Mouse (Mus musculus): ENCODE measurements around the gene Otud4. TPM values are rescaled to one million over a fixed set of nuclear protein-coding genes. Genes with fewer than 3 reads are reported as not detected.

Gene Otud4
- polyA plus RNA-seq, 1 experiment from 2014 or later: 20.6 TPM

- H3K27me3 ChIP-seq (ENCODE audit: control insufficient read depth, insufficient read depth, low read length): no peaks in the 10 kb centered on the region
- no peaks in the 10 kb centered on the region for H3K9me3 ChIP-seq (ENCODE audit: control insufficient read depth, low read length)
- no peak overlapping the region for H3K4me2 ChIP-seq (ENCODE audit: low read depth, severe bottlenecking)
- H3K4me3 ChIP-seq (ENCODE audit: low read depth, low read length): no peak overlapping the region
- ATAC-seq (ENCODE audit: insufficient number of reproducible peaks, low FRiP score, low TSS enrichment, low read depth): no peak
- no peak overlapping the region for H3K27ac ChIP-seq (replicated peaks; ENCODE audit: low read depth, low read length)
- H3K9ac ChIP-seq (ENCODE audit: low read length): no peak overlapping the region
- no peak for DNase-seq (ENCODE audit: low spot score)
- no peaks in the 10 kb centered on the region for H3K4me1 ChIP-seq (ENCODE audit: control insufficient read depth, insufficient read depth, low read length)
- H3K36me3 ChIP-seq (ENCODE audit: control insufficient read depth, insufficient read depth, low read length): no peaks in the 10 kb centered on the region
- 89% methylated on average over 5 of the region's 5 CpGs for WGBS
These were observed 13.2 kb upstream of the Otud4 start for GRCm38 (mm10) chr8:79626213-79626612.

- 93% methylated on average over 1 of the region's 1 CpGs for WGBS
- Histone ChIP-seq H3K4me1 (ENCODE audit: control insufficient read depth, insufficient read depth, low read length) (no peaks in the 10 kb centered on the region), H3K36me3 (ENCODE audit: control insufficient read depth, insufficient read depth, low read length) (no peaks in the 10 kb centered on the region), H3K9me3 (ENCODE audit: control insufficient read depth, low read length) (no peaks in the 10 kb centered on the region), H3K4me2 (ENCODE audit: low read depth, severe bottlenecking) (no peak overlapping the region), H3K4me3 (ENCODE audit: low read depth, low read length) (no peak overlapping the region), H3K27ac (replicated peaks; ENCODE audit: low read depth, low read length) (no peak overlapping the region), H3K9ac (ENCODE audit: low read length) (no peak overlapping the region), H3K27me3 (ENCODE audit: control insufficient read depth, insufficient read depth, low read length) (no peaks in the 10 kb centered on the region)
- ATAC-seq (ENCODE audit: insufficient number of reproducible peaks, low FRiP score, low TSS enrichment, low read depth) (no peak), DNase-seq (ENCODE audit: low spot score) (no peak)
These were observed 3.9 kb upstream of the Otud4 start for GRCm38 (mm10) chr8:79635491-79635890.

GRCm38 (mm10) chr8:79636151-79636550, 3.3 kb upstream of the Otud4 start:
- H3K36me3 ChIP-seq (ENCODE audit: control insufficient read depth, insufficient read depth, low read length): no peaks in the 10 kb centered on the region
- H3K4me1 ChIP-seq (ENCODE audit: control insufficient read depth, insufficient read depth, low read length): peaks cover 2% of the 10 kb centered on the region; the same call in 1 of the 2 replicates
- no peaks in the 10 kb centered on the region for H3K27me3 ChIP-seq (ENCODE audit: control insufficient read depth, insufficient read depth, low read length)
- H3K4me3 ChIP-seq (ENCODE audit: low read depth, low read length): no peak overlapping the region
- no peak overlapping the region for H3K27ac ChIP-seq (replicated peaks; ENCODE audit: low read depth, low read length)
- no peaks in the 10 kb centered on the region for H3K9me3 ChIP-seq (ENCODE audit: control insufficient read depth, low read length)
- 72% methylated on average over 1 of the region's 1 CpGs for whole genome bisulfite sequencing
- no peak overlapping the region for H3K9ac ChIP-seq (ENCODE audit: low read length)
- no peak for ATAC-seq (ENCODE audit: insufficient number of reproducible peaks, low FRiP score, low TSS enrichment, low read depth)
- no peak for DNase-seq (ENCODE audit: low spot score)
- no peak overlapping the region for H3K4me2 ChIP-seq (ENCODE audit: low read depth, severe bottlenecking)

DNA sequence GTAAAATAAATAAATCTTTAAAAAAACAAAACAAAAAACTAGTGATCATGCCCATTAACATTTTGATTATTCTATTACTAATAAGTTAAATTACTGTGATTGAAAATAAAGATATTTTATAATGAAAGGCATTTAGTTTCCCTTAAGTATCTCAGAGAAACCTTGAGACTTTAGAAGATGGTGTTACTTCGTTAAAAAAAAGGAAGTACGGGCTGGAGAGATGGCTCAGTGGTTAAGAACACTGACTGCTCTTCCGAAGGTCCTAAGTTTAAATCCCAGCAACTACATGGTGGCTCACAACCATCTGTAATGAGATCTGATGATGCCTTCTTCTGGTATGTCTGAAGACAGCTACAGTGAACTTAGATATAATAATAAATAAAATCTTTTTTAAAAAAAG, 2.2 kb upstream of the Otud4 start:
- Histone ChIP-seq H3K9me3 (ENCODE audit: control insufficient read depth, low read length) (no peaks in the 10 kb centered on the region), H3K4me2 (ENCODE audit: low read depth, severe bottlenecking) (no peak overlapping the region), H3K27me3 (ENCODE audit: control insufficient read depth, insufficient read depth, low read length) (no peaks in the 10 kb centered on the region), H3K9ac (ENCODE audit: low read length) (no peak overlapping the region), H3K36me3 (ENCODE audit: control insufficient read depth, insufficient read depth, low read length) (no peaks in the 10 kb centered on the region), H3K4me1 (ENCODE audit: control insufficient read depth, insufficient read depth, low read length) (peaks cover 8% of the 10 kb centered on the region; the same call in 1 of the 2 replicates), H3K27ac (replicated peaks; ENCODE audit: low read depth, low read length) (no peak overlapping the region), H3K4me3 (ENCODE audit: low read depth, low read length) (no peak overlapping the region)
- 77% methylated on average over 3 of the region's 3 CpGs for WGBS
- ATAC-seq (ENCODE audit: insufficient number of reproducible peaks, low FRiP score, low TSS enrichment, low read depth) (no peak), DNase-seq (ENCODE audit: low spot score) (no peak)

DNA sequence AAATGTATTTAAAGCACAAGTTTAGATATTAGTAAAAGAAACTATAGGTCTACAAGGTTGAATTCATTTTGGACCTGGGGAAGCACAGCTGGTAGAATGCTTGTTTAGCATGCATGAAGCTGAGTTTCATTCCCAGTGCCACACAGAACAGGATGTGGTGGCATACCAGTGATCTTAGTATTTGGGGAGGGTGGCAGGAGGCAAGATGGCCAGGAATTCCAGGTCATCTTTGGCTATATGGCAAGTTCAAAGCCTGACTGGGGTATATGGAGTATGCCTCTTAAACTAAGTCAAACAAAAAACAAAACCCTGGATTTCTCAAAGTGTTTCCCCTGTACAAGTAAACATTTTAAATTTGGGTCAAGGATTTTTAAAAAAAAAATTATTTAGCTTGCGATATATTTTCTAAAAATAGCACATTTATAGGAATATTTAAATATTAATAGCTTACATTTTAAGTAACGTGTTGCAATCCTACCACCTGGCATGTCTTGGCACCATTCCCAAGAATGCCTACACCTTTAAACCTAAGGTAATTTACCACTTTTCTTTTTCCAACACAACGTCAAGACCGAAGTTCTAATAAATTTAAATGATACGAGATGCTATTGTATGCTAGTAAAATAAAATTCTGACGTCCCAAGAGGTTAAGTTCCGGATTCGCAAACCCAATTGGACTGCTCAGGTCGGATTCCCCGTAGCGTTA, 1.3 kb upstream of the Otud4 start:
- H3K36me3 ChIP-seq (ENCODE audit: control insufficient read depth, insufficient read depth, low read length): no peaks in the 10 kb centered on the region
- no peak overlapping the region for H3K9ac ChIP-seq (ENCODE audit: low read length)
- DNase-seq (ENCODE audit: low spot score) (no peak), ATAC-seq (ENCODE audit: insufficient number of reproducible peaks, low FRiP score, low TSS enrichment, low read depth) (no peak)
- WGBS: 10% methylated on average over 11 of the region's 11 CpGs
- no peaks in the 10 kb centered on the region for H3K27me3 ChIP-seq (ENCODE audit: control insufficient read depth, insufficient read depth, low read length)
- peak overlapping the region; percentile 58 for H3K4me2 ChIP-seq (ENCODE audit: low read depth, severe bottlenecking)
- peak overlapping the region; percentile 94 for H3K4me3 ChIP-seq (ENCODE audit: low read depth, low read length)
- peaks cover 12% of the 10 kb centered on the region; the same call in 1 of the 2 replicates for H3K4me1 ChIP-seq (ENCODE audit: control insufficient read depth, insufficient read depth, low read length)
- H3K27ac ChIP-seq (replicated peaks; ENCODE audit: low read depth, low read length): no peak overlapping the region
- no peaks in the 10 kb centered on the region for H3K9me3 ChIP-seq (ENCODE audit: control insufficient read depth, low read length)

GRCm38 (mm10) chr8:79638707-79639549, 490 bp upstream of the Otud4 start:
- Histone ChIP-seq H3K4me1 (ENCODE audit: control insufficient read depth, insufficient read depth, low read length) (peaks cover 12% of the 10 kb centered on the region; the same call in 1 of the 2 replicates), H3K27me3 (ENCODE audit: control insufficient read depth, insufficient read depth, low read length) (no peaks in the 10 kb centered on the region), H3K36me3 (ENCODE audit: control insufficient read depth, insufficient read depth, low read length) (0 out of 2 replicates have a peak, but pooled peaks cover 2% of the 10 kb centered on the region), H3K27ac (replicated peaks; ENCODE audit: low read depth, low read length) (peak overlapping the region; percentile 93), H3K9me3 (ENCODE audit: control insufficient read depth, low read length) (no peaks in the 10 kb centered on the region), H3K4me2 (ENCODE audit: low read depth, severe bottlenecking) (peak overlapping the region; percentile 63), H3K9ac (ENCODE audit: low read length) (peak overlapping the region; percentile 87), H3K4me3 (ENCODE audit: low read depth, low read length) (peak overlapping the region; percentile 94)
- ATAC-seq (ENCODE audit: insufficient number of reproducible peaks, low FRiP score, low TSS enrichment, low read depth) (peak; percentile 99), DNase-seq (ENCODE audit: low spot score) (peak; percentile 99)
- under 1% methylated on average over 77 of the region's 77 CpGs for WGBS

- Histone ChIP-seq H3K27me3 (ENCODE audit: control insufficient read depth, insufficient read depth, low read length) (no peaks in the 10 kb centered on the region), H3K9ac (ENCODE audit: low read length) (no peak overlapping the region), H3K36me3 (ENCODE audit: control insufficient read depth, insufficient read depth, low read length) (0 out of 2 replicates have a peak, but pooled peaks cover 2% of the 10 kb centered on the region), H3K9me3 (ENCODE audit: control insufficient read depth, low read length) (no peaks in the 10 kb centered on the region), H3K4me1 (ENCODE audit: control insufficient read depth, insufficient read depth, low read length) (peaks cover 12% of the 10 kb centered on the region; the same call in 1 of the 2 replicates), H3K27ac (replicated peaks; ENCODE audit: low read depth, low read length) (no peak overlapping the region), H3K4me3 (ENCODE audit: low read depth, low read length) (peak overlapping the region; percentile 94), H3K4me2 (ENCODE audit: low read depth, severe bottlenecking) (peak overlapping the region; percentile 63)
- WGBS: 34% methylated on average over 1 of the region's 1 CpGs
- DNase-seq (ENCODE audit: low spot score) (no peak), ATAC-seq (ENCODE audit: insufficient number of reproducible peaks, low FRiP score, low TSS enrichment, low read depth) (no peak)
These were observed 1.7 kb downstream of the Otud4 start for GRCm38 (mm10) chr8:79641119-79641518.

GRCm38 (mm10) chr8:79649569-79649968, 10.2 kb downstream of the Otud4 start:
- Histone ChIP-seq H3K9me3 (ENCODE audit: control insufficient read depth, low read length) (no peaks in the 10 kb centered on the region), H3K36me3 (ENCODE audit: control insufficient read depth, insufficient read depth, low read length) (peaks cover 2% of the 10 kb centered on the region; the same call in 1 of the 2 replicates), H3K4me1 (ENCODE audit: control insufficient read depth, insufficient read depth, low read length) (no peaks in the 10 kb centered on the region), H3K27me3 (ENCODE audit: control insufficient read depth, insufficient read depth, low read length) (no peaks in the 10 kb centered on the region), H3K27ac (replicated peaks; ENCODE audit: low read depth, low read length) (no peak overlapping the region), H3K4me3 (ENCODE audit: low read depth, low read length) (no peak overlapping the region), H3K4me2 (ENCODE audit: low read depth, severe bottlenecking) (no peak overlapping the region), H3K9ac (ENCODE audit: low read length) (no peak overlapping the region)
- ATAC-seq (ENCODE audit: insufficient number of reproducible peaks, low FRiP score, low TSS enrichment, low read depth) (no peak), DNase-seq (ENCODE audit: low spot score) (no peak)
- 88% methylated on average over 4 of the region's 4 CpGs for WGBS

All from limb, embryonic 11.5 days (tissue).